Mouse (Mus musculus): ENCODE data around the gene Six5. TPM values are rescaled to one million over a fixed set of nuclear protein-coding genes. Genes with fewer than 3 reads are reported as not detected.

Six5 gene
- total RNA-seq, 2 experiments from 2014 or later = 14.0 to 15.6 TPM

GRCm38 (mm10) chr7:19096421-19096976 lies 2.1 kb downstream of the Six5 start:
- DNase-seq = no peak

- DNase-seq = no peak
Measured at GRCm38 (mm10) chr7:19097217-19097616, 2.8 kb downstream of the Six5 start.

GRCm38 (mm10) chr7:19097863-19098262 lies 3.5 kb downstream of the Six5 start:
- no peak for DNase-seq

GRCm38 (mm10) chr7:19098811-19099210 lies 4.4 kb downstream of the Six5 start:
- DNase-seq = no peak

- no peak for DNase-seq
Measured at GRCm38 (mm10) chr7:19100290-19100689, 5.9 kb downstream of the Six5 start.

GRCm38 (mm10) chr7:19103741-19104140 lies 9.3 kb downstream of the Six5 start:
- no peak for DNase-seq

GRCm38 (mm10) chr7:19104486-19104885 lies 10.1 kb downstream of the Six5 start:
- no peak for DNase-seq

- DNase-seq = peak in 1 of 2 experiments; percentile 43
Measured at GRCm38 (mm10) chr7:19107436-19107835, 13.0 kb downstream of the Six5 start.

GRCm38 (mm10) chr7:19109565-19109964 lies 15.2 kb downstream of the Six5 start:
- peak in 1 of 2 experiments; percentile 22 for DNase-seq

GRCm38 (mm10) chr7:19118028-19118771 lies 23.8 kb downstream of the Six5 start, which contains the start of gene Gm4969:
Gene Gm4969 (minus strand): TSS chr7:19118368.
- DNase-seq = peak; percentile 58 to 68

- DNase-seq = no peak
Measured at GRCm38 (mm10) chr7:19119083-19119482, 24.7 kb downstream of the Six5 start.

GRCm38 (mm10) chr7:19119631-19120429 lies 25.4 kb downstream of the Six5 start, which contains the start of gene Fbxo46:
Gene Fbxo46 (plus strand): TSS chr7:19119859.
- DNase-seq = peak; percentile 93

GRCm38 (mm10) chr7:19121686-19122085 lies 27.3 kb downstream of the Six5 start:
- peak in 1 of 2 experiments; percentile 47 for DNase-seq

GRCm38 (mm10) chr7:19124713-19125112 lies 30.3 kb downstream of the Six5 start:
- DNase-seq = no peak

GRCm38 (mm10) chr7:19127744-19128143 lies 33.4 kb downstream of the Six5 start:
- DNase-seq = no peak

- DNase-seq = no peak
Measured at GRCm38 (mm10) chr7:19129396-19129795, 35.0 kb downstream of the Six5 start.

- DNase-seq = peak in 1 of 2 experiments; percentile 39
Measured at GRCm38 (mm10) chr7:19130657-19131056, 36.3 kb downstream of the Six5 start.

GRCm38 (mm10) chr7:19131324-19131848 lies 37.0 kb downstream of the Six5 start:
- DNase-seq = peak; percentile 98

- DNase-seq = no peak
Measured at GRCm38 (mm10) chr7:19136168-19136567, 41.8 kb downstream of the Six5 start.

GRCm38 (mm10) chr7:19136673-19137334 lies 42.4 kb downstream of the Six5 start:
- DNase-seq = no peak

- DNase-seq = peak; percentile 65 to 80
Measured at GRCm38 (mm10) chr7:19137380-19137779, 43.0 kb downstream of the Six5 start.

- no peak for DNase-seq
Measured at GRCm38 (mm10) chr7:19146793-19147192, 52.4 kb downstream of the Six5 start.
